Mouse (Mus musculus): ENCODE measurements around the gene Zfp646. TPM values are rescaled to one million over a fixed set of nuclear protein-coding genes. Genes with fewer than 3 reads are reported as not detected.
"Not testable (repeated sequence)": the region's sequence is repeated elsewhere in the genome, so short reads cannot be mapped to it uniquely, and the experiment has no call there.

Gene Zfp646
- 10 to 100 TPM; 21.0 to 21.9 TPM for total RNA-seq (2021)
- long read RNA-seq, experiment 1, partial matches to known transcripts: 4 of 4 reads
- long read RNA-seq, experiment 1, other reads (novel, unspliced or antisense): 0 of 4 reads
- long read RNA-seq, experiment 2, partial matches to known transcripts: 7 of 9 reads
- long read RNA-seq, experiment 2, other reads (novel, unspliced or antisense): 2 of 9 reads

GRCm38 (mm10) chr7:127876041-127876466, at the start of gene Zfp646:
Gene Zfp646, plus strand, starts transcription at chr7:127876221.
- DNase-seq: peak; percentile 79 to 80
- intact Hi-C loops (cut with DNase I): loop anchor here (1.0 to 5.0 kb wide), 2 partner anchors 76 to 99 kb away; partner anchors contain the start of genes Hsd3b7 and Setd1a

- no peak for DNase-seq
- intact Hi-C loops (cut with DNase I): no loop called here
Observed at GRCm38 (mm10) chr7:127835550-127835949, 40.5 kb upstream of the Zfp646 start.

- no peak for DNase-seq
- intact Hi-C loops (cut with DNase I): no loop called here
Observed at GRCm38 (mm10) chr7:127837473-127837872, 38.5 kb upstream of the Zfp646 start.

- intact Hi-C loops (cut with DNase I): loop anchor here (2.0 kb wide), 1 partner anchor 21 kb away; no protein-coding TSS in a partner anchor
Observed at GRCm38 (mm10) chr7:127837878-127838277, 38.1 kb upstream of the Zfp646 start.

GRCm38 (mm10) chr7:127840031-127840430, 36.0 kb upstream of the Zfp646 start:
- intact Hi-C loops (cut with DNase I); DNase-seq: not testable (repeated sequence)

More at GRCm38 (mm10) chr7:127837878-127838277, 38.1 kb upstream of the Zfp646 start:
- DNase-seq: not testable (repeated sequence)

- DNase-seq: peak; percentile 49 to 58
- intact Hi-C loops (cut with DNase I): loop anchor here (1.0 kb wide), 1 partner anchor 41 kb away; the partner anchor contains the start of gene Hsd3b7
Observed at GRCm38 (mm10) chr7:127840886-127841285, 35.1 kb upstream of the Zfp646 start.

DNA sequence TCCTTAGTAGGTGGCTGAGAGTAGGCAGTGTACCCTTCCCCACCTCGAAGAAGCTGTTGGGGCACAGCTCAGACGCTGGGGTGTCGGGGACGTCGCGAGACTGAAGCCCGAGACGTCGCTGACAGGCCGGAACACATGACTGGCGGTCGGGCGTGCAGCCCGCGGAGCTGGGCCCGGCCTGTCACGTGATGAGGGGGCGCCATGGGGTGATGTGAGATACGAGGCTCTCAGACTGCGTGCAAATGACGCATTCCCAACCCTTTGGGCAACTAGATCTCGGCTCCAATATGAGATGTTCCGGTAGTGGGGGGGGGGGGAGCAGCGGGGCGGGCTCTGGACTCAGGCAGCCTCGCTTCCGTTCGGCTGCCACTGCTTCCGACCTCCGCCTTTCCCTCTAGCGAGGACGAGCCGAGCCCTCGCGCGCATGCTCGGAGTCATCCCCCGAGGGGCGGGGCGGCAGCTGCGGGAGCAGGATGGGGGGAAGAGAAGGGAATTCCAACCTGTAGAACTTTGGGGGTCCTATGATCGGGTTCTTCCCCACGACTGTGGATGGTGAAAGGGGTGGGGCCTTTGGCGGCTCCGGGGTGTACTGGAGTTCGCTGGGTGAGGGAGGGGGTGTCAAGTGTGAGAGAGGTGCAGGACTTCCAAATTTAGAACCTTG, 34.6 kb upstream of the Zfp646 start:
- intact Hi-C loops (cut with DNase I): loop anchor here (1.0 kb wide), 1 partner anchor 41 kb away; the partner anchor contains the start of gene Hsd3b7
- DNase-seq: peak; percentile 95

GRCm38 (mm10) chr7:127842001-127842718, 33.9 kb upstream of the Zfp646 start:
- peak; percentile 78 to 82 for DNase-seq
- intact Hi-C loops (cut with DNase I): no loop called here

DNA sequence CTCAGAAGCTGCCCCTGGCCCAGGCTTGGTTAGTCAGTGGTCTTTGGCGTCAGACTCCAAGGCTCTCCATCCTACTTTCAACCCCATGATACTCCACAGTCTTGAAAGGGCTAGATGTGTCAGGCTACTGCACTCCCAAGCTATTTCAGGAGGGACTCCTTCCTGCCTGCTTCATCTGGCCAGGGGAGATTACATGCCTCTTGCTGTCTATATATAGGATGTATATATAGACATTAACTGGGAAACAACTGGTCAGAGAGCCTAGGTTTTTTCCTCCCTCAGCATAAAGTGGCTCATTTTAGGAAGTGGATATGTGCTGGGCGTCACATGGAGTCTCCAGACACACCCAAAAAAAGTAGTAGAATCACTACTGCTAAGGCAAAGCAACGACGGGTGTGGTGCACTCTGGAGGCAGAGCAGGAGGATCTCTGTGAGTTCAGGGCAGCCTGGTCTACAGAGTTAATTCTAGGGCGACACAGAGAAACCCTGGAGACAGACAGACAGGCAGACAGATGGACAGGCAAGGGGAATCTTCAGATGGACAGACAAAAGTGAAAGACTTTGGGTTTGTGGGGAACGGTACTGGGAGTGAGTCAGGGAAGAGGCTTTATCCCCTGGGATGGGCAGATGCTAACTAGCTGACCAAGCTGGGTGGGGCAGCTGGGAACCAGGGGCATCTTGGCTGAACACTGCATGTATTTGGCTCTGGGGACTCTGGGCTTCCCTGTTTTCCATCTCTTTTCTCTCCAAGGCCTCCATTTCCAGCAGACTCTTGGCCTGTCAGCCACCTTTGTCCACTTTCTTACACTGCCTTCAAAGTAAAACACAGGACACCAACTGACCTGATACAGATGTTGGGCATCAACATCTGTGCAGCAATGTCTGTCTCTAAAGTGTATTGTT, 25.8 kb upstream of the Zfp646 start:
- no peak for DNase-seq
- intact Hi-C loops (cut with DNase I): no loop called here

- no peak for DNase-seq
- intact Hi-C loops (cut with DNase I): no loop called here
Observed at GRCm38 (mm10) chr7:127850906-127851305, 25.1 kb upstream of the Zfp646 start.

GRCm38 (mm10) chr7:127858258-127858657, 17.8 kb upstream of the Zfp646 start:
- intact Hi-C loops (cut with DNase I): no loop called here

DNA sequence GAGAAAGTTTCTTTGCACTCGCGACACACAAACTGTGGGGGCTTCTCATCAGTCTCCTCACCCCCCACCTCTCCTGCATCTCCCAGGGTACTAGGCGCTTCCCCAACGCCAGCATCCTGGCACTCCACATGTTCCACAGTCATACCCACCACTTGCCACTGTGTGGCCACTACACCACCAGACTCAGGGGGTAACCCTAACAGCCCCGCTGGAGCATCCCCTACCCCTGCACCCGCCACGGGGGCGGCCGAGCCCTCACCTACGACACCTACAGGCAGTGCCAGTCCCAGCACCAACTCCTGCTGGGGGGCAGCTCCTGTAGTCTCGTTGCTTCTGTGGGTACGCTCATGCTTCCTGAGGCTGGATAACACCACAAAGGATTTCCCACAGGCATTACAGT, 9.6 kb upstream of the Zfp646 start:
- intact Hi-C loops (cut with DNase I): no loop called here
- DNase-seq: no peak

More at GRCm38 (mm10) chr7:127858258-127858657, 17.8 kb upstream of the Zfp646 start:
- no peak for DNase-seq

DNA sequence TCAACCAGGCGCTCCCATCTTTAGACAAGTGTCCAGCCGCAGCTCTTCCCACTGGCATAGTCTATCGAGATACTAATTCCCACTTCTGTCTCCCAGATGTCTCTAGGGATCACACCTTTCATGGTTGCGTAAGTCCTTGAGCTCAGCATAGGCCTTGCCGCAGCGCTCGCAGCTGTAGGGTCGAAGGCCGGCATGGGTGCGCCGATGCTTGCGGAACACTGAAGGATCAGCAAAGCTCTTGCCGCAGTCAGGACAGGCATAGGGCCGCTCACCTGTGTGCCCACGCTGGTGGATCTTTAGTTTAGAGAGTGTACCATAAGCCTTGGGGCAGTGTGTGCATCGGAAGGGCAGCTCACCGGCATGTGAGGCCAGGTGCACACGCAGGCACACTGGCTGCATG, 8.4 kb upstream of the Zfp646 start:
- intact Hi-C loops (cut with DNase I): loop anchor here (2.0 kb wide), 1 partner anchor 21 kb away; no protein-coding TSS in a partner anchor
- DNase-seq: no peak

DNA sequence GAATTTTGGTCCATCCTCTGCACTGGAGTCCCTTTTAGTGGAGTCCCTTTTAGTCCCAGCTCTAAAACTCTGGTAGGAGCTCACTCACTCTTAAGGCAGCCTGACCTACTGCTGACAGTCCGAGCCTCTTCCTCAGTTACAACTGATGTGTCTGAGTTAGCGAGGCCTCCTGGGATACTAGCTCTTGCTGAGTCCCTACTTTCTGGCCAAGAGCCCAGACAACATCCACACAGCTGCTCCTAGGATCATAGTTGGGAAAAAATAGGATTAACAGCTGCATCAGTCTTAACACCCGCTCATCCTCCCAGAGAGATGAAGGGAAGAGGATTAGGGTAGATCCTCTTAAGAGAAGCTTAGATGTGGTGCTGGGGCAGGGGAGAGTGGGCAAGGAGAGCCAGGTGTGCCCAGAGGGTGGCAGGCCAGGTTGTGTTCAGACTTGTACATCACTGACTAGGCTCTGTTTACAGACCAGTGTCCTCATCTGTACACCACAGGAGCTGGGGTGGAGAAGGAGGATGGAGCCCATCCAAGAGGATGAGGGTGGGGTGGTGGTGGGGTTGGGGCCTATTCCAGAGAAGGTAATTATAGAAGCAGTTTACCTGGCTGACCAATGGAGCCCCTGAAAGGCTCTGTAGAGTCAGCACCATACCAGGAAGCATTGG, 6.7 kb upstream of the Zfp646 start:
- DNase-seq: peak; percentile 46 to 64

DNA sequence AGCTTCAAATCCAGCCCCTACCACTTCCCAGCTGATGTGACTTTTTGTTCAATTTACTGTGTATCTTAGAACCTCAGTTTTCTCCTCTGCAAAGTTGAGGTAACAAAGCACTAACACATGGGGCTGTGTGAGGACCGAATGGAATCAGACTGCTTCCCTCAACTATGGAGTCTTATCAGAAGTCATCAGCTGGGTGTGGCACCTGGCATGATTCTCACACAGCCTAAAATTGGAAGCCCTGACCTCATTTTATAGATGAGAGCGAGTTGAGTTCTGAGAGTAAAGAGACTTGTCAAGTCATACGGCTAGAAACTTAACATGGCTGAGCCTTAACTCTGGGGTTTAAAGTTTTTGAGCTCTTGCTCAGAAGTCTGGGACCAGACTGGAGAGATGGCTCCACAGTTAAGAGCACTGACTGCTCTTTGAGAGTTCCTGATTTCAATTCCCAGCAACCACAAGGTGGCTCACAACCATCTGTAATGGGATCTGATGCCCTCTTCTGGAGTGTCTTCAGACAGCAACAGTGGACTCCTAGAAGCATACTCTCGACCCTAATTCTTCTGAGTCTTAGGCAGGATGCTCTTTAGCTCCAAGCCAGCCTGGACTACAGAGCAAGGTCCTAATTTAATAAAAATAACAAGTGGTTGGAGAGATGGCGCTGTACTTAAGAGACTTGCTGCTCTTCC, 5.7 kb upstream of the Zfp646 start:
- DNase-seq: no peak
- intact Hi-C loops (cut with DNase I): no loop called here

More for the DNA sequence above, 6.7 kb upstream of the Zfp646 start:
- intact Hi-C loops (cut with DNase I): loop anchor here (2.0 kb wide), 1 partner anchor 22 kb away; no protein-coding TSS in a partner anchor

DNA sequence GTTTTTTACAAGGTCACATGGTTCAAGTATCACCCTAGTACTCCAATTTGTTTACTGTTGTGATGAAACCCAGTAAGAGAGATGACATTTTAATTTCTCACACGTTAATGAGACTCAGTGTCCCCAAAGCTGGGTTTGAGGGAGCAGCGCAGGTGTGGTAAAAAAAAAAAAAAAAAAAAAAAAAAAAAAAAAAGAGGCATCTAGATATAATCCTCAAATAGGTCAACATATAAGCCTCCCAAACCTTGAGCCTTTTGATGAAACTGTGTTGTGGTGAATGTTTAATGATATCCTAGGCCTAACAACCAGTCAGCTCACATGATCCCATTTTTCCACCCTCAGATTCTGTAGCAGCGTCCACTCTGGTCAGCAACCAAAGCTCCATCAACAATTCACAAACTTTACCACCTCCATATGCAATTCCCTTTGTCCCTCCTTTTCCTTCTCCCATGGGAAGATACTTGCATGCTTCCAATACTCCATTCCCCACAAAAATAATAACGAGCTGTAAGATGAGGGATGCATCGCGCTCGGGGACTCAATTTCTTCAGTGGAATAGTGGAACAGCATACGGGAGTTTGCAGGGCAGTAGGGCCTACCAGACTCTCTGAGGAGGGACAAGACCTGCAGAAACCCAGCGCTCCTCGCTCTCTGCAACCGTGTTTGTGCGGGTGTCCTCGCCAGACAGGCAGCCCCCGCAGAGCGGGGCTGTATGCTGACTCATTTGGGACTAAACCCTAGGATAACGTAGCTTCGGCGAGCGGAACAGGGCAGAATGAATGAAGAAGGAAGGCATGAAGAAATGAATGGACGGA, 1.0 kb upstream of the Zfp646 start:
- intact Hi-C loops (cut with DNase I): loop anchor here (2.0 to 5.0 kb wide), 2 partner anchors 30 to 98 kb away; partner anchors contain the start of gene Setd1a
- DNase-seq: no peak

GRCm38 (mm10) chr7:127875627-127876001, 407 bp upstream of the Zfp646 start:
- DNase-seq: peak; percentile 93
- intact Hi-C loops (cut with DNase I): loop anchor here (1.0 to 5.0 kb wide), 3 partner anchors 31 to 98 kb away; partner anchors contain the start of genes Hsd3b7 and Setd1a
